Mouse (Mus musculus): Measurements from ENCODE around the gene Pde7b.

DNA sequence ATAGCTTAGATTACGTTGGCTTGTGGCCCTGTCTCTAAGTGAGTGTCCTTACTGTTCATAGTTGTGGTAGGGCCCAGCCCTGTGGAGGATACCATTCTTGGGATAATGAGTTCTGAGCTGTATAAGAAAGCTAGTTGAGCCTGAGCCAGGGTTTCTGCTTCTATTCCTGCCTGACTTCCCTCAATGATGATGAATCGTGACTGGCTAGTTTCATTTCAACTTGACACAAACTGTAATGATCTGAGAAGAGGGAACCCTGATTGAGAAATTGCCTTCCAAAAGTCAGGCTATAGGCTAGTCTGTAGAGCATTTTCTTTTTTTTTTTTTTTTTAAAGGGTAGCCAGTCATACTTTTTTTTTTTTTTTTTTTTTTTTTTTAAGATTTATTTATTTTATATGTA is 376.0 kb downstream of the Pde7b start:
- TF ChIP-seq CTCF (conservative IDR thresholded peaks at IDR 0.05 in 1 of 2, IDR thresholded peaks at IDR 0.05 in 1 of 2; ENCODE audit: low read depth in 2 of 2, low read length in 2 of 2) (no peak), EP300 (IDR thresholded peaks at IDR 0.05; ENCODE audit: low read length) (no peak), SMC3 (IDR thresholded peaks at IDR 0.05; ENCODE audit: low read depth, low read length) (no peak), USF2 (conservative IDR thresholded peaks at IDR 0.05; ENCODE audit: low read depth, low read length) (no peak), POLR2A (IDR thresholded peaks at IDR 0.05; ENCODE audit: low read depth, low read length) (no peak)

Measured in CH12.LX (cell line).